ENCODE assay signal across 23 mouse cellular contexts in genomic region chr15:86180427-86180826, GRCm38 (mm10). TPM values are rescaled to one million over a fixed set of nuclear protein-coding genes. Genes with fewer than 3 reads are reported as not detected.
DNase-seq lines count a peak whose midpoint lies in the region; ATAC-seq and TF ChIP-seq lines count a peak whose summit lies in the region.
"Had no signal": no experiment of that assay in that cellular context is flagged by ENCODE, and none has a peak within 500 bp of the region (broad histone marks: within the 10 kb centered on the region; RNA-seq: fewer than 3 reads in every experiment).

No protein-coding gene starts in this region.

- H3K9ac ChIP-seq in kidney, embryonic 16.5 days (replicated peaks; ENCODE audit: low read length), result no peak overlapping the region
- H3K9ac ChIP-seq: hindbrain, embryonic 12.5 days; limb, embryonic 15.5 days; liver, embryonic 15.5 days; midbrain, embryonic 15.5 days; neural tube, embryonic 13.5 days had no signal

- no peak overlapping the region for H3K4me3 ChIP-seq in thymus, adult 2 months (ENCODE audit: control insufficient read depth, insufficient read depth, low read length)
- H3K4me3 ChIP-seq in kidney, embryonic 16.5 days (ENCODE audit: low read length), result no peak overlapping the region
- H3K4me3 ChIP-seq: forebrain, embryonic 10.5 days; hindbrain, embryonic 12.5 days; limb, embryonic 15.5 days; liver, embryonic 15.5 days; midbrain, embryonic 15.5 days; myocyte; neural tube, embryonic 13.5 days had no signal

- no peak for TF ChIP-seq CTCF in thymus, adult 2 months (IDR thresholded peaks at IDR 0.05; ENCODE audit: borderline replicate concordance, control insufficient read depth, extremely low read depth, insufficient read depth, low read length, poor library complexity)

- no peaks in the 10 kb centered on the region for H3K9me3 ChIP-seq in kidney, embryonic 16.5 days (ENCODE audit: low read length)
- H3K9me3 ChIP-seq: forebrain, embryonic 10.5 days; hindbrain, embryonic 12.5 days; limb, embryonic 15.5 days; liver, embryonic 15.5 days; midbrain, embryonic 15.5 days; neural tube, embryonic 13.5 days had no signal

- WGBS in thymus, adult 2 months, result 4% methylated on average over 4 of the region's 4 CpGs
- 58% methylated on average over 4 of the region's 4 CpGs for WGBS in kidney, embryonic 16.5 days

- peak overlapping the region; percentile 83 for H3K27ac ChIP-seq in thymus, adult 2 months (ENCODE audit: control insufficient read depth, insufficient read depth, low read length)
- no peak overlapping the region for H3K27ac ChIP-seq in kidney, embryonic 16.5 days (ENCODE audit: low read length)
- H3K27ac ChIP-seq: forebrain, embryonic 10.5 days; hindbrain, embryonic 12.5 days; kidney, postnatal 0 days; limb, embryonic 15.5 days; liver, embryonic 15.5 days; midbrain, embryonic 15.5 days; neural tube, embryonic 13.5 days had no signal

- H3K36me3 ChIP-seq in thymus, adult 2 months (ENCODE audit: control insufficient read depth, insufficient read depth, low read length), result no peaks in the 10 kb centered on the region
- no peaks in the 10 kb centered on the region for H3K36me3 ChIP-seq in kidney, embryonic 16.5 days (ENCODE audit: insufficient read depth, low read length)
- H3K36me3 ChIP-seq: forebrain, embryonic 10.5 days; limb, embryonic 15.5 days; liver, embryonic 15.5 days; midbrain, embryonic 15.5 days; neural tube, embryonic 13.5 days had no signal

- no peak for TF ChIP-seq POLR2A in thymus, adult 2 months (IDR thresholded peaks at IDR 0.05; ENCODE audit: control insufficient read depth, extremely low read depth, insufficient read depth, low read length, poor library complexity)

- 0 out of 2 replicates have a peak, but pooled peaks have one; percentile 21 for ATAC-seq in granulocyte monocyte progenitor cell, adult 5-6 weeks (replicated peaks; ENCODE audit: poor library complexity, severe bottlenecking)
- no peak for ATAC-seq in kidney, embryonic 16.5 days (ENCODE audit: low FRiP score, low TSS enrichment)
- ATAC-seq: forebrain, embryonic 16.5 days; intestine, postnatal 0 days; midbrain, embryonic 15.5 days had no signal

- H3K4me2 ChIP-seq in kidney, embryonic 16.5 days (replicated peaks; ENCODE audit: low read depth, low read length), result no peak overlapping the region
- H3K4me2 ChIP-seq: hindbrain, embryonic 12.5 days; limb, embryonic 15.5 days; liver, embryonic 15.5 days; midbrain, embryonic 15.5 days; neural tube, embryonic 13.5 days had no signal

- peaks cover 61% of the 10 kb centered on the region for H3K4me1 ChIP-seq in thymus, adult 2 months (replicated peaks; ENCODE audit: control insufficient read depth, insufficient read depth, low read length)
- peaks cover 25% of the 10 kb centered on the region for H3K4me1 ChIP-seq in kidney, embryonic 16.5 days (ENCODE audit: insufficient read depth, low read length)

- DNase-seq in spleen, postnatal 36 days (ENCODE audit: low spot score in 2 of 2), result peak; percentile 82 to 83
- DNase-seq in spleen, postnatal 4 days (ENCODE audit: low spot score in 2 of 2), result no peak
- peak; percentile 50 for DNase-seq in thymus, adult 2 months
- DNase-seq in ovary, postnatal 10 days (ENCODE audit: low spot score), result no peak
- no peak for DNase-seq in gastrocnemius, adult 8-10 months (ENCODE audit: low spot score in 2 of 2)
- DNase-seq: adrenal gland, postnatal 36 days; cerebellum, adult 11-12 months; cerebellum, postnatal 10 days; gastrocnemius, postnatal 14 days; left cerebral cortex, postnatal 4 days; lung, postnatal 10 days had no signal

- H3K27me3 ChIP-seq in thymus, adult 2 months (ENCODE audit: control insufficient read depth, insufficient read depth, low read length), result no peaks in the 10 kb centered on the region
- H3K27me3 ChIP-seq in kidney, embryonic 16.5 days (ENCODE audit: insufficient read depth, low read length), result no peaks in the 10 kb centered on the region
- H3K27me3 ChIP-seq: hindbrain, embryonic 12.5 days; limb, embryonic 15.5 days; midbrain, embryonic 15.5 days; neural tube, embryonic 13.5 days had no signal

RNA-seq across cellular contexts. Expression of gene Cerk, which starts 5.5 kb away (rescaled TPM):
- total RNA-seq in granulocyte monocyte progenitor cell, adult 5-6 weeks (2014; fragmentation: Nextera tagmentation), result 26.3 and 29.8 TPM in 2 replicates
- total RNA-seq in granulocyte monocyte progenitor cell, adult 5-6 weeks (2017), result 41.4 and 47.9 TPM in 2 replicates
- polyA plus RNA-seq in thymus, adult 2 months (2012; rRNA removed), result 178 and 180 TPM in 2 replicates
- 13.6 and 13.7 TPM in 2 replicates for polyA plus RNA-seq in kidney, embryonic 16.5 days (2015; fragmentation: Nextera tagmentation; extraction: Ambion mirVana)
- 1 to 10 TPM; 3.2 to 4.4 (median 3.8) TPM for total RNA-seq in gastrocnemius, adult 8-10 months (2022)

RNA-seq across cellular contexts. Expression of gene Tbc1d22a, which starts 33.8 kb away (rescaled TPM):
- 18.6 and 18.8 TPM in 2 replicates for total RNA-seq in granulocyte monocyte progenitor cell, adult 5-6 weeks (2014; fragmentation: Nextera tagmentation)
- total RNA-seq in granulocyte monocyte progenitor cell, adult 5-6 weeks (2017), result 26.5 and 46.7 TPM in 2 replicates
- 53.1 and 56.5 TPM in 2 replicates for polyA plus RNA-seq in thymus, adult 2 months (2012; rRNA removed)
- polyA plus RNA-seq in kidney, embryonic 16.5 days (2015; fragmentation: Nextera tagmentation; extraction: Ambion mirVana), result 16.5 and 16.6 TPM in 2 replicates
- 10 to 100 TPM; 14.7 to 15.7 (median 15.3) TPM for total RNA-seq in gastrocnemius, adult 8-10 months (2022)

Comparison
In these comparisons a context has a peak if more than half of its experiments do, and no peak if none do; other contexts are left out.
1. DNase-seq: peak in spleen, postnatal 36 days (2 of 2) and thymus, adult 2 months (single experiment); none in spleen, postnatal 4 days (0 of 2), ovary, postnatal 10 days (single experiment) and gastrocnemius, adult 8-10 months (0 of 2).
2. RNA of gene Cerk, which starts 5.5 kb away (total RNA-seq): 26.3 to 47.9 TPM in granulocyte monocyte progenitor cell, adult 5-6 weeks; 3.2 to 4.4 TPM in gastrocnemius, adult 8-10 months; every median in the first group is over 4 times any median in the second.